Mouse (Mus musculus) heart, adult 11 months (tissue): ENCODE data around the gene Trappc6b.
A peak's percentile ranks its signal among the peaks of the same experiment; 100 is the strongest.

Source experiments
- DNase-seq: peaks from one replicate; pipeline ENCODE4 v3.0.0; 2022

Gene Trappc6b

GRCm38 (mm10) chr12:59053976-59054375, 7.3 kb downstream of the Trappc6b start:
- DNase-seq: peak; percentile 56

- peak; percentile 40 for DNase-seq
Observed at GRCm38 (mm10) chr12:59053166-59053565, 8.1 kb downstream of the Trappc6b start.

DNA sequence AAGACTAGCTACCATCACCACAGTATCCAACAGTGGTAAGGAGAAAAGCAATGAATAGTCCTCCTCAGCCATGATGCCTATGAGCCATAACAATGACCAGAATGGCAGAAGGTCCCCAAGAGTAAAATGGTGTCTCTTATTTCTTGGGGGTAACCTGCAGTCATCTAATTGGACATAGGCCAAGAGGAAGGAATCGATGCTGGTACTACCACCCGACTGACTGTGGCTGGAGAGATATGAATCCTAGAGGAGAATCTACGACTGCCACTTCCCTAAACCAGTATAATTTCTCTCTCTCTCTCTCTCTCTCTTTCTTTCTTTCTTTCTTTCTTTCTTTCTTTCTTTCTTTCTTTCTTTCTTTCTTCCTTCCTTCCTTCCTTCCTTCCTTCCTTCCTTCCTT, 8.8 kb downstream of the Trappc6b start:
- DNase-seq: no peak

DNA sequence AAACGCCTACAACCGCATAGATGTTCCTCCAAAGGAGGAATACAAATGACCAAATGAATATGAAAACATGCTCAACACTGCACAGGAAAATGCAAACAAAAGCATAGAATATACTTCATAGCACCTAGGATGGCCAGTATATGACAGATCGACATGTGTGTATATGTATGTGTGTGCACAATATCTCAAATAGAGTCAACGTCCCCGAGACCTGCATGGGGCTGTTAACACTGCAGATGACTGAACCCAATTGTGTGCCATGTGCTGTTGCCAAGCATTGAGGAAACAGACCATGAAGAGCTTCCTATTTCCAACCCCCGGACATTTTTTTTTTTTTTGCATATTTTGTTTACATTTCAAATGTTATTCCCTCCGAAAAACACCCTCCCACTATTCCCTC, 20.4 kb downstream of the Trappc6b start:
- DNase-seq: no peak

GRCm38 (mm10) chr12:59039971-59040844, 21.1 kb downstream of the Trappc6b start:
- peak; percentile 91 for DNase-seq

DNA sequence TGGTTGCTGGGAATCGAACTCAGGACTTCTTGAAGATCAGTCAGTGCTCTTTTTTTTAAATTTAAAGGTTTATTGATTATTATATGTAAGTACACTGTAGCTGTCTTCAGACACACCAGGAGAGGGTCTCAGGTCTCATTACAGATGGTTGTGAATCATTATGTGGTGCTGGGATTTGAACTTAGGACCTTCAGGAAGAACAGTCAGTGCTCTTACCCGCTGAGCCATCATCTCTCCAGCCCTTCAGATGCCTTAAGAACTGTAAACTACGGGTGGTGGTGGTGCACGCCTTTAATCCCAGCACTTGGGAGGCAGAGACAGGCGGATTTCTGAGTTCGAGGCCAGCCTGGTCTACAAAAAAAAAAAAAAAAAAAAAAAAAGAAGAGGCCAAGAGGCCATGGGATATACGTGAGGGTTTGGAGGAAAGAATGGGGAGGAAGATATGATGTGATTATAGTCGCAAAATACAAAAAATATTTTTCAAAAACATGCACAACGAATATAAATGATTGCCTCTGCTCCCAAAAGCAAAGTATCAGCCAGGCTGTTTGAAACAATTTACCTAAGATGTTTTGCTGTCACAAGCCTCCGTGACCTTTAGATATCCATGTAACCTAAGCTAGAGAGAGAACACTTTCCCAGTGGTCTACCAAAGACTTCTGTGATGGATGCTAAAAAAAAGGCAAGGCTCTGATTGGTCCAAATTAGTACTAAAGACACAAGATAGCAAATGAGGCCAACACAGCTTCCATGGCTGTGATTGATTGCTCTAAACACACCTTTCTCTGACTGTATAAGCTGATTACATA, 21.9 kb downstream of the Trappc6b start:
- no peak for DNase-seq

DNA sequence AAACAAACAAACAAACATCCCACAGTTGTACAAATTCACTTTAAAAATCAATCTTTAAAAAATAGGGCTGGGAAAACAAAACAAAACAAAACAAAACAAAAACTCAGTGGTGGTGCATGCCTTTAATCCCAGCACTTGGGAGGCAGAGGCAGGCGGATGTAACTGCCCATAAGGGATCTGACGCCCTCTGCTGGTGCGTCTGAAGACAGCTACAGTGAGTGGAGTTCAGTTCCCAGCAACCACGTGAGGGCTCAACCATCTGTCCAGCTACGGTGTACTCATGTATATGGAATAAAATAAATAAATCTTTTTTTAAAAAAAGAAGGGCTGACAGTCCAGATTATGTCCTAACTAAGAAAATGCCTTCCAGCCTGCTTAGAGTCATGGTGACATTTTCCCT, 29.2 kb downstream of the Trappc6b start:
- DNase-seq: peak; percentile 66

- DNase-seq: no peak
Observed at GRCm38 (mm10) chr12:59021306-59021705, 40.0 kb downstream of the Trappc6b start.

DNA sequence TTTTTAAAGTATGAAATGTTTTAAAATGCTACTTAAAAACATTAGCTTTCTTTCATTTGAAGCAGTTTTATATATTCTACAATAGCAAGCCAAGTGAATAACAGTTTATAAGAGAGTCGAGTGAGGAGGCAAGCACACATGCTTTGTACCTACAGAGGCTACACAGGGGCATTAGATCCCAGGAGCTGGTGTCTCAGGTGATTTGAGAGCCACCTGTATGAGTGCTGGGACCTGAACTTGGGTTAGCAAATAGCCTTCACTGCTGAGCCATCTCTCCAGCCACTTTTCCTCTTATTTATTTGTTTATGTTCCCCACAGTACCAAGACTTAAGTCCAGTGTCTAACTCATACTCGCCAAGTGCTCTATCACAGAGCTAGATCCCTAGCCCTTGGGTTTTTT, 41.4 kb downstream of the Trappc6b start:
- DNase-seq: peak; percentile 55

- DNase-seq: peak; percentile 68
Observed at GRCm38 (mm10) chr12:59017970-59018369, 43.3 kb downstream of the Trappc6b start.

GRCm38 (mm10) chr12:59013234-59013633, 48.0 kb downstream of the Trappc6b start, which contains the start of gene Gemin2:
Gene Gemin2, plus strand, starts transcription at chr12:59013393.
- DNase-seq: peak; percentile 99

GRCm38 (mm10) chr12:59012710-59013091, 48.6 kb downstream of the Trappc6b start:
- no peak for DNase-seq

- DNase-seq: peak; percentile 100
Observed at GRCm38 (mm10) chr12:59011844-59012709, 49.2 kb downstream of the Trappc6b start, which contains the start of gene Sec23a. Gene Sec23a, minus strand, starts transcription at chr12:59012017.

- no peak for DNase-seq
Observed at GRCm38 (mm10) chr12:59011275-59011843, 49.9 kb downstream of the Trappc6b start.

- no peak for DNase-seq
Observed at GRCm38 (mm10) chr12:59010482-59010881, 50.8 kb downstream of the Trappc6b start.
